Mouse (Mus musculus) R1 (cell line): ENCODE measurements around the gene P2ry4.

Source experiments
- DNase-seq: peaks from one replicate; pipeline ENCODE4 v3.0.0-alpha.2; 2018; ENCODE audit warnings: low read depth, low spot score

P2ry4 gene

DNA sequence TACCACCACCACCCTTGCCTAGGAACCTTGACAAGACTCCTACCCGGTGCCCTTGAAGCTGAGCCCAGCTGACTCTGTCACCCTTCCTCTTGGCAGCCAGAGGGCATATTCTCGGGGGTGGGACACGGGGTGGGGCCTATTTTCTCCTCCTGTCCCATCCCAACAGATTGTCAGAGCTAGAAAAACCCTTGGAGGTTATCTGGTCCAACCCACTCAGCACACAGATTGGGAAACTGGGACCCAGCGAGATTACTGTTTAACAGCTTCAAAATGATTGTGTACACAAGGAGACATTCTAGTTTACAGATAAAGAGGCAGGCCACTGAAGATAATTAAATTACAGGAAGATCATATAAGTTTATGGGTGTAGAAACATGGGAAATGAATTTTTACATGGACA, at the start of gene P2ry4:
Gene P2ry4 (minus strand): TSS at position 79 of the 400 bp plus-strand sequence.
- DNase-seq: no peak

DNA sequence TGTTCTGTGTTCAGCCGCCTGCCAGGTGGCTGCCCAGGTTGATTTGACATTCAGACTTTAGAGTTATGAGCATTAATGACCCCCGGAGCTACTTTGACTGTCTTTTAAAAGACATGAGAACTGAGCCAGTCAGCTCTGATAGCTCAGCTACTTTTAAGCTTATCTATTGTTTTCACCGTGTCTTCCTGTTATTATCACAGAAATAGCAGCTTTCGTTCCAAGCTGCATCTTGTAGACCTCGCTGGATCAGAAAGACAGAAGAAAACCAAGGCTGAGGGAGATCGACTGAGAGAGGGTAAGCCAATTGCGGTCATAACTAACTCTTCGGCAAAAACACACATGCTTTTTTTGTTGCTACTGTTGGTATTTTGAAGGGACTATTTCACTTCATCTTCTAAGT, 43.8 kb upstream of the P2ry4 start:
- DNase-seq: no peak

DNA sequence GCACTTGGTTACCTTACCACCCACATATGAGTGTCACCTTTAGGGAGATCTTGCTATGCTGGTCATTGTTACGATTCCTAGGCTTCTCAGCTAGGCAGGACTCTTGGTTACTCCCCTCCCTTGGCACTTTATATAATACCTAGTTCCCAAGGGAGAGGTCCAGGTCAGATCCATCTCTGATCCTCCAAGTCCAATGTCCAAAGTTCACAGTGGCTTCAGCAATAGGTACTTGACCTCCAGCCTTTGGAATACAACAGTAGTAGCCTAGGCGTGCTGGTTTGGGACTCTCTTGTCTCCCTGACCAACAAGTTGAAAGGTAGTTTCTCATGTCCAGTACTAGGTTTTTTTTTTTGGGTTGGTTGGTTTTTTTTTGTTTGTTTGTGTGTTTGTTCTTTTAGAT, 34.4 kb upstream of the P2ry4 start:
- DNase-seq: no peak

DNA sequence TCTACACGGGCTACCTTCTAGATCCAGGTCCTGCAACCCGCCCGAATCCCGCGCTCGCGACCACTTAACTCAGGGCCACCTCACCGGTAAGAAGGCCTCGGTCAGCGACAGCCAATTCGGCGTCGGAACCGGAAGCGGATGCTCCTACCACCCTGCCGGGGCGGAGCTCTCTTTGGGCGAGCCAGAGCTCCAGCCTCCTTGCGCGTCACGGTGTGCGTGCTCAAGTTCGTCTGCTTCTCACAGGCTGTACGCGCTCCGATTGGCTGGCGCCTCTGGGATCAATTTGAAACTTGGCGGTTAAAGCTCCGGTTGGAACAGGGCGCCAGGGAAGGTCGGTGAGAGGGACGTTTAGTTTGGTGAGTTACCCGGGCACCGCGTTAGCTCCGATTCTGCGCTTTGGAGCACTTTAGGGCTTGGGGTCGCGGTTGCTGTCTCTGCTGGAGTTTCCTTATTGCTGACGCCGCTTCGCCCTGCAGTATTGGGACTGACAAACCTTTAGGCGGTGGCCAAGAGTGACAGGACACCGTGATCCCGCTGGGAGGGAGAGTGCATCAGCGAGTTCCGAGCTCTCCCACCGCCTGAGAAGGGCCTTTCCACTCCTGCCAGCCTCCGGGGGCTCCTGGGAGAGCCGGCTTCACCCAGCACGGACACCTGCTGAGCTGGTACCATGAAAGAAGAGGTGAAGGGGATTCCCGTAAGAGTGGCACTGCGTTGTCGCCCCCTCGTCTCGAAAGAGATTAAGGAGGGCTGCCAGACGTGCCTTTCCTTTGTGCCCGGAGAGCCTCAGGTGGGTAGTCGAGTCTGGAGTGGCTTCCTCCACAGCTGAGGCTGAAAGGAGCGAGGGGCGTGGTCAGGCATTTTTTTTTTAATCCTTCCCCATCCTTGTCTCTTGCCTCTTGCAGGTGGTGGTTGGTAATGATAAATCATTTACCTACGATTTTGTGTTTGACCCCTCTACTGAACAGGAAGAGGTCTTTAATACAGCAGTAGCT, 31.4 kb upstream of the P2ry4 start, which contains the start of gene Pdzd11:
Gene Pdzd11 (minus strand): TSS at position 767 of the 992 bp plus-strand sequence.
- DNase-seq: peak; percentile 94

DNA sequence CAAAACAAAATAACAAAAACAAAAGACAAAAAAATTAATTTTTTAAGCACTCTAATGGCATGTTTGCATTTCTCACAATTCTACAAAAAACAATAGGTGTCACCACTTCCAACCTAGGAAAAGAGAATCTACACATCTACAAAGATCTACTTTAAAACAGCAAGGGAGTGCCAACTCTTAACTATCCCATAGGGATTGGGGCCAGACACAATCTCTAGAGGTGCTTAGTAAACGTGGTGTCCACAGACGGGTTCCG, 30.8 kb upstream of the P2ry4 start, which contains the start of gene Kif4:
Gene Kif4 (plus strand): TSS at position 192 of the 256 bp plus-strand sequence.
- no peak for DNase-seq

DNA sequence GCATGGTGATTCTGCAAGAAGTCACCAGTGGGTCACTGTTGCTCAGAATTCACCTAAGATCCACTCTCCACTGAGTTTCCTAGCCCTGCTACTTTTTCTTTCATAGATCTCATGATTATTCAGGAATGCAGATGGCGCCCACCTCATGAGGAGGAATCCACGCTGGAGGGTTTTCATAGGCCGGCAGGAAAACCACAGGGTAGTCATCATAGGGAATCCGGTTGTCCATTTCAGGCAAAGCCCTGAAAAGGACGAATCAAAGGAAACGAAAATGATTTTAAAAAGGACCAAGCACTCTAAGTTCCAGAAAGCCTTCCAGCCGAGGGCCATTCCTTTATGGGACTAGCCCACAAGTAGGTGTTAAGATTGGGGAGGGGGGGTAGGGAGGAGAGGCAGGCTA, 30.5 kb upstream of the P2ry4 start:
- peak; percentile 17 for DNase-seq

DNA sequence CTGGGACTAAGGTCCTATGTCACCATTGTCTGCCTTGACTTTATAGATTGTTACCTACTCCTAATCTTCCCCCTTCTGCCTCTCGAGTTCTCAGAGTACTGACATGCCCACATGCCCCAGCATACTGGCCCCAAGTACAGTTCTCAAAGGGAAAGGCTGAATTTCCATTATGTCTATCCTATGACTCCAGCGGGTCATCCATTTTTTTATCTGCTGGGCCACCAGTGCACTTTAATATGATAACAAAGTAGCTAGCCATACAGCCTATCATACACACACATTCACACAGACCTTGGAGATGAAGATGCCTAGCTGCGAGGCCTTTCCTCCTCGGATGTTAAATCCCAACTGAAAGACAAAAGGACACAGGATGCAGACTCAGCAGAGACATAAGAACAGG, 29.6 kb upstream of the P2ry4 start:
- DNase-seq: no peak

DNA sequence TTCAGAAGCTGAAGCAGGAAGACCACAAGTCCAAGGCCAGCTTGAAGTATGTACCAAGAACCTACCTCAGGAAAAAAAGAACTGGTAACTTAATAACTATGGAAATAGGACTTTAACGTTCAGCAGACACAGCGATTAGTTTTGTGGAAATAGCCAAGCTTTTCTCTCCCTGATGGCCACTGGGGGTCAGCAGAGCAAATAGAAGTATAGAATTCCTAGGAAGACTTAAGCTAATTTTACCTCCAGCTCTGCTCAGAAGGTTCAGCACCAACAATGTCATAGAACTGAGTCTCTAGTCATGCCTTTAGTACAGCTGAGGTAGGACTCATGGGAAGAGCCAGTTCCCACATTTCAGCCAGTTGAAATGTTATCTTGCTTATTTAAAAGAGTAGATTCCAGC, 26.7 kb upstream of the P2ry4 start:
- DNase-seq: peak; percentile 3

DNA sequence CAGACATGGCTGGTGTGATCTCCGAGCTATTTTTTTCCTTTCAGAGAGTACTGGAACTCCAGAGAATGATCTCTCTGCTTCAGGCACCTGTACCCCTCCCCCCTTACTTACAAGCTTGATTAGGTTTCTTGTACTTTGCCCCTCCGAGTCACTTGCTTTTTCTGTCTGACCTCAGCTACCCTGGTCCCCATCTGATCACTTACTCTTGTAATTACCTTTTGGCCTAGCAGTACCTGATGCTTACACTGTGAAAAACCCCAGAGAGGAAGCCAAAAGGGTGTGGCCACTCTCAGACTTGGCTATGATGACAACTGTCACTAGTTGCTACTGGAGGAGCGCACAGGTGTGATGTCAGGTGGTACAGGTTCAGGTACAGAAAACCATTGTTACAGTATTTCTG, 23.8 kb upstream of the P2ry4 start:
- no peak for DNase-seq

DNA sequence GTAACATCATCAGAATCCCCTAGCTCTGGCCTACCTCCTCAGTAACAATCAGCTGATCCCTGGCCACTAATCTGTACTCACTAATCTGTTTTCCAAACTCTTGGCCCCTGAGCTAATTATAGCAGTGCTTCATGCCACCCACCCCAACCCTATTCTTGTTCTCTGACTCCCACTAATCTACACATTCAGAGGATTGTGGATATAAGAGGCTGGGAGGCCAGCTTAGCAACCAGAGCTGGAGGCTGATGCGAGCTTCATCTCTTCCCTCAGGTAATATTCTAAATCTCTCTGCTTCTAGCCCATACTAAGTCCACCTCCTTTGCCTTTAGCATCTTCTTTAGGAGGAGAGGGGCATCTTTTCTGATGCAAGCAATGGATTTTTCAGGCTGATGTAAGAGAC, 10.6 kb upstream of the P2ry4 start, which contains the start of gene Arr3:
Gene Arr3 (plus strand): TSS at position 184 of the 400 bp plus-strand sequence.
- DNase-seq: no peak

DNA sequence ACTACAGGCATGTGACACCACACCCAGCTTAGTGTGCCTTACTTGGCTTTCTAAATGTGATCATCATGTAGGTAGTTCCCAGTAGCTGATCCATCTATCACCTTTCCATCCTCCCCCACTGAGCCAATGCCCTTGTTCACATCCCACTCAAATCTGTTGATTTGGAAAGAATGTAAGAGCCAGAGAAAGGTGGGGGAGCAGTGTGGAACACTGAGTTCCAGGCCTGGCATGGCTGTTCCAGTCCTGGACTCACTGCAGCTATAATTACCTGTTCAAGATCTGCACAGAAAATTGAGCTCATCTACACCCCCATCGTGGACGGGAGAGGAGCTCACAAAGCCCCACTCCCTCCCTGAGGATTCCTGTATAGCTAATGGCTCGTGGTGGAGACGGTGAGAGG, 5.1 kb upstream of the P2ry4 start:
- no peak for DNase-seq

DNA sequence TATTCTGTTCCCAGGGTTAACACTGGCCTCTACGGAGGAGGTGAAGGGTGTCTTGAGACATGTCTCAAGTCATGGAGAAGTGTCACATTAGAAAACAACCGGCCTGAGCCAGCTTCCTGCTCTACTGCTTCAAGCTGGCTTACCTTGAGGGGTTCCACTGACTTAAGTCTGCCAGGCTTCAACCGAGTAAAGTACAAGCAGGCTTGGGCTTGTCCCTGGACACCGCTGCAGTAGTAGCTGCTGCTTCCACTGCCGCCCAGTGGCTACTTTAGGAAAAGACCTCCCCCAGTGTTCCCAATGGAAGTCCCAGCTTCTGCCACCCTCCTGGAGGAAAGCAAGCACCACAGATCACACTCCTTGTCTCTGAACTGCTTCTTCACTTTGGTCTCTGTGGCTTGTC, 2.8 kb upstream of the P2ry4 start:
- DNase-seq: peak; percentile 32

DNA sequence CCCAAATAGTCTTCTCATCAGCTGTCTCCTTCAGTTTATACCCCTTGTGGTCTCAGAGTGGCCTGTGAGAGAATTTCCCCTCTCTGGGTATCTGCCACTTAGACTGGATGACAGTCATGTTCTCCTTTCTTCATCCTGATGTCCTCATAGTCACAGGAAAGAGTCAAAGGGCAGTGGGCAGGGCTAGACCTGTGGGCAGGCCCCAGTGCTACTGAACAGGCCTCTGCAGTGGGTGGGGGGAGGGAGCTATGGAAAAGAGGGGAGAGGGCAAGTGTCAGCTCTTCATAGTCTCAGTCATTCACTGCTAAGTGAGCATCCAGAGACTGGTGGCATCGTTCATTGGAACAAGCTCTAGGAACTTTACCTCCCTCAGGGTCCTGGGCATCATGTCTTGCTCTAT, 22.7 kb downstream of the P2ry4 start, which contains the start of gene Awat1:
Gene Awat1 (plus strand): TSS at position 301 of the 400 bp plus-strand sequence.
- DNase-seq: no peak

DNA sequence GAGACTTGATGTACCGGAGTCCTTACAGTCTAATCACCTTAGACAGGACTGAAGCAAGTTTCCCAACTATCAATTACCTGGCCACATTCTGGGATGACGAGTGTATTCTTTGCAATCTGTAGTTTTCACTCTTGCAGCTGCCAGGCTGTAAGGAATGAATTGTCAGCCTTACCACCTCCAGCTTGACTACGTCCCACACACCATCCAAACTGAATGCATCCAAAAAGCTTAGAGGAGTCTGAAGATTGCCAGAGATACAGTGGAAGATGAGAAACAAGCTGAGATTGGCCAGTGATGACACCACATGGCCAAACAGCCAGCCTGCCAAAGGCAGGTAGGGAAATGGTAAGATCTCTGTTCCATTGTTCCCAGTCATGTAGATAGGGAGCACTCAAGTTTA, 29.0 kb downstream of the P2ry4 start:
- no peak for DNase-seq

DNA sequence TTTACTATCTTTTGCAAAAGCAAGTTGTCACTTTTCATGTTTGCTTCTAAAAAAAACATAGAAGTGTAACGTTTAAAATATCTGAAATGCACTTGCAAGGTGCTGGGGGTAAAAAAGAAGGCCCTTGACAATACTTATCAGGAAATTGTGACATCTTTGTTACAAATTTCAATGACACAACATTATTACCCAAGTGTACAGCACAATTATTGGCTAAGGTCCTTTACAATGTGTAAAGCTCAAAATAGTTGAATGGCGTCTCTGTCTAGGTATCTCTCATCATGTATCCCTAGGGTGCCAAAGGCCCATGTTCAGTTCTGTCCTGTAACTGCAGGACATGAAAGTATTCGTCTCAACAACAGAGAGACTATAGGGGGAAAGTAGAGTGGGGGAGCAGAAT, 38.6 kb downstream of the P2ry4 start:
- no peak for DNase-seq
